Mouse (Mus musculus): ENCODE measurements around the gene Dnaaf1. TPM values are rescaled to one million over a fixed set of nuclear protein-coding genes. Genes with fewer than 3 reads are reported as not detected.
A peak's percentile ranks its signal among the peaks of the same experiment; 100 is the strongest.

Dnaaf1 gene
- polyA plus RNA-seq, 1 experiment from 2014 or later = 0.08 TPM

DNA sequence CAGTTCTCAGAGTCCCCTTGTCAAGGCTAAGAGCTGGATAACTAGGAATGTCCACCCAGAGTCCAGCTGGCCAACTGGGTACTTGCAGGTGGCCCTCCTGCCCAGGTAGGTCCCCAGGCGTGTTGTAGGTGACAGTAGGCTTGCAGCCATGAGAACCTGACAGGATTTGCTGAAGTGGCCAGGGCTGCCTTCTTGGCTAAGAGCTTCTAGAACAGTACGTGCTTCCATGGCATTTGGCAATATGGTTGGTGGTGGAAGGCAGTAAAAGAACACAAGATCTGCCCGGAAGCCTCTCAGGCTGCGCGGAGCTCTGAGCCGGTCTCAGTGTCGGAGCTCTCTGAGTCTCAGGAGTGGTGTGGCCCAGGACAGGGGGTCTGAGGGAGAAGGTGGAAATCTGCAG lies 49.9 kb downstream of the Dnaaf1 start:
- Histone ChIP-seq H3K9me3 (no peaks in the 10 kb centered on the region), H3K4me1 (peaks cover 9% of the 10 kb centered on the region), H3K27ac (no peak overlapping the region), H3K9ac (no peak overlapping the region), H3K36me3 (no peaks in the 10 kb centered on the region), H3K4me3 (no peak overlapping the region), H3K4me2 (no peak overlapping the region), H3K27me3 (no peaks in the 10 kb centered on the region; the same call in 1 of the 2 replicates)
- ATAC-seq (ENCODE audit: insufficient number of reproducible peaks, insufficient read depth, low FRiP score, low TSS enrichment, low read depth) = no peak
- 88% methylated on average over 7 of the region's 7 CpGs for WGBS

DNA sequence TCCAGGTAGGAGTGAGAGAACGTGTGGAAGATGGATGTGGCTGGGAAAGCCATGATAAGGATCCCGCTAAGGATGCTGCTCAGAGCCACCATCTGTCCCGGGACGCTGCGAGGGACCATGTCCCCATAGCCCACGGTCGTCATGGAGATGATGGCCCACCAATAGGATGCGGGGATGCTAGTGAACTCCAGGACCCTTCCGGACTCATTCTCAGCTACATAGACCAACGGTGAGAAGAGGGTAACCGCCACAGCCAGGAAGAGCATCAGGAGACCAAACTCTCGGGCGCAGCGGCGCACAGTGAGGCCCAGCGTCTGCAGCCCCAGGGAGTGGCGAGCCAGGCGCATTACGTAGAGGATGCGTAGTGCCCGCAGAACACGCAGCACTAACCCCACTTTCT lies 50.8 kb downstream of the Dnaaf1 start:
- Histone ChIP-seq H3K9me3 (no peaks in the 10 kb centered on the region), H3K4me3 (no peak overlapping the region), H3K4me1 (peaks cover 9% of the 10 kb centered on the region), H3K36me3 (no peaks in the 10 kb centered on the region), H3K9ac (no peak overlapping the region), H3K27me3 (no peaks in the 10 kb centered on the region; the same call in 1 of the 2 replicates), H3K27ac (no peak overlapping the region), H3K4me2 (no peak overlapping the region)
- no peak for ATAC-seq (ENCODE audit: insufficient number of reproducible peaks, insufficient read depth, low FRiP score, low TSS enrichment, low read depth)
- 87% methylated on average over 22 of the region's 22 CpGs for WGBS

DNA sequence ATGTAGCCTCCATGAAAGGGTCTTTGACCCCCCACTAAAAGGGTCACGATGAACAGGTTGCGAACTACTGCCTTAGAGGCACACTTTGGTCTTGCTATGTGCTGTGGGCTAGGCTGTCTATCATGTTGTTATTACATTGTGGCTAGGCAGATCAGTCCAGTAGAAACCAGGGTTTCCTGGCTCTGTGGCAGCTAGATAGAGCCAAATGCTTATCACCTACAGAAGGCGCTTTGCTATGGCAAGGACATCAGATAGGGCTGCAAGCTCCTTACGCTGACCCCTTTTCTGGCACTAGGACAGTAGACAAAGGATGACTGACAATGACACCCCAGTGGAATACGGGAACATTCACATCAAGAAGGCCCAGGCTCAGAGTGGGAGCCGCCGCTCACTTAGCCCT lies 52.2 kb downstream of the Dnaaf1 start:
- H3K9me3 ChIP-seq = no peaks in the 10 kb centered on the region
- no peak overlapping the region for H3K27ac ChIP-seq
- H3K9ac ChIP-seq = no peak overlapping the region
- H3K27me3 ChIP-seq = peaks cover 5% of the 10 kb centered on the region; the same call in 1 of the 2 replicates
- WGBS = 78% methylated on average over 7 of the region's 7 CpGs
- H3K4me1 ChIP-seq = peaks cover 9% of the 10 kb centered on the region
- H3K4me2 ChIP-seq = no peak overlapping the region
- ATAC-seq (ENCODE audit: insufficient number of reproducible peaks, insufficient read depth, low FRiP score, low TSS enrichment, low read depth) = no peak
- no peak overlapping the region for H3K4me3 ChIP-seq
- H3K36me3 ChIP-seq = no peaks in the 10 kb centered on the region

DNA sequence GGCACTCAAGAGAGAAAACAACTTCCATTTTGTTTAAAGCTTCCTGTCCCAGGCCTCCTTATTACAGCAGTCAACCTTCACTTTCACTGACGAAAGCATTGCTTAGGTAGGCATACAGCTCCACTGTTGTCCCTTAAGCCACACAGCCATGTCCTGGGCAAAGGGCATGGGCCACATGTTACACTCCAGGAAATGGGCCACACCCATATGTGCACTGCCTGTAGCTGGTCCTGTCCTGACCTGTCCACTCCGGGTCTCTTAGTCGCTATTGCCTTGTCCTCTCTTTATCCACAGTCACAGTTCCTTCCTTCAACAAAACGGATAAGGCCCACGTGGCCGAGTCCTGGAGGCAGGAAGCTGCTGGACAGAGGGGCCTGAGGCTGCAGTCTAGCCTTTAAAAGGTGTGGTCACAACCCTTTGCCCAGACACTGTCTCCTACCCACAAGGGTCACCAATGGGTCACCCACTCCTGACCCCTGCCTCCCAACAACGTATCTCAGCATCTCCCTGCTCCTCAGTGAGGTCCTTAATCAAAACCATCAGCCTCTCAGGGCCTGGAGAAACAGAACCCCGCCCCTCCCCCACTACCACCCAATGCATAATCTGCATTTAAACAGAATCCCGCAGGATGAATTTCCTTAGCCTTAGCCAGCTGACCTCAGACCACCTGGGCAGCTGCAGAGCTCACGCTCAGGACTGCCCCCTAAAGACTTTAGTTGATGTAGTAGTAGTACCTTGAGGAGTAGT lies 52.8 kb downstream of the Dnaaf1 start:
- no peaks in the 10 kb centered on the region for H3K9me3 ChIP-seq
- no peak overlapping the region for H3K4me3 ChIP-seq
- no peak overlapping the region for H3K4me2 ChIP-seq
- H3K27me3 ChIP-seq = peaks cover 11% of the 10 kb centered on the region
- peaks cover 9% of the 10 kb centered on the region for H3K4me1 ChIP-seq
- no peak overlapping the region for H3K9ac ChIP-seq
- H3K27ac ChIP-seq = no peak overlapping the region; the same call in 1 of the 2 replicates
- 18% methylated on average over 10 of the region's 10 CpGs for WGBS
- ATAC-seq (ENCODE audit: insufficient number of reproducible peaks, insufficient read depth, low FRiP score, low TSS enrichment, low read depth) = no peak
- no peaks in the 10 kb centered on the region for H3K36me3 ChIP-seq

DNA sequence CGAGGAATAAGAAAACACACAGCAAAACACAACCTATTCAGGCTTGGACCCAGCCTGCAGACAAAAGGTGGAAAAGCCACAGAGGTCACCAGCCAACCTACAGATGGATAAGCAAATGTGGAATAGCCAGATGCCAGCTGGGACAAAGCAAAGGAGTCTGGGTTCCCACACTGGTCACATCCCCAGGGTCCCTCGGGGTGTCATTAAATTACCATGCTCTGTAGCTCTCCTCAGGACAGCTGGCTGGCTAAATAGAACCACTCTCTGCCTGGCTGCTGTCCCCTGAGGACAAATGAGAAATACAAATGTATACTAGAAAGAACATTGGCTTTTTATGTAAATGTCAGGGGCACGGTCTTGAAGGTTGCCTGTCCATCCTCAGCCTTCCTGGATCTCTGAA lies 55.8 kb downstream of the Dnaaf1 start:
- no peak overlapping the region for H3K4me3 ChIP-seq
- no peak overlapping the region for H3K9ac ChIP-seq
- no peak overlapping the region for H3K27ac ChIP-seq
- H3K4me1 ChIP-seq = peaks cover 22% of the 10 kb centered on the region
- H3K4me2 ChIP-seq = no peak overlapping the region
- H3K36me3 ChIP-seq = no peaks in the 10 kb centered on the region
- 14% methylated on average over 3 of the region's 3 CpGs for WGBS
- H3K9me3 ChIP-seq = no peaks in the 10 kb centered on the region
- no peak for ATAC-seq (ENCODE audit: insufficient number of reproducible peaks, insufficient read depth, low FRiP score, low TSS enrichment, low read depth)
- H3K27me3 ChIP-seq = peaks cover 41% of the 10 kb centered on the region

DNA sequence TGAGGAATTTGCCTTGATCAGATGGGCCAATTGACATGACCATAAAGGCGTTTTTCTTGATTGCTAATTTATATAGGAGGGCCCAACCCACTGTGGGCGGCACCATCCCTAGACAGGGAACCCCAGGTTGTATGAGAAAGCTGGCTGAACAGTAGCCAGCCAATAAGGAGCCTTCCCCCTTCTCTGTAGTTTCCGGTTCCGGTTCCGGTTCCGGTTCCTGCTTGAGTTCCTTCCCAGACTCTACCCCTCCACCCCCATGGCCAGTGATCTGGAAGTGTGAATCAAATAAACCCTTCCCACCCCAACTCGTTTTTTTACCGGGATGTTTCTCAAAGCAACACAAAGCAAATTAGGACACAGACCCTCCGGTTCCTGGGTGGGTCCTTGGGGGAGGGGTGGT lies 57.2 kb downstream of the Dnaaf1 start:
- Histone ChIP-seq H3K27ac (no peak overlapping the region), H3K9me3 (no peaks in the 10 kb centered on the region), H3K4me3 (no peak overlapping the region), H3K4me2 (no peak overlapping the region), H3K4me1 (peaks cover 23% of the 10 kb centered on the region), H3K27me3 (peaks cover 51% of the 10 kb centered on the region), H3K36me3 (no peaks in the 10 kb centered on the region), H3K9ac (no peak overlapping the region)
- ATAC-seq (ENCODE audit: insufficient number of reproducible peaks, insufficient read depth, low FRiP score, low TSS enrichment, low read depth) = no peak
- 83% methylated on average over 9 of the region's 9 CpGs for WGBS

DNA sequence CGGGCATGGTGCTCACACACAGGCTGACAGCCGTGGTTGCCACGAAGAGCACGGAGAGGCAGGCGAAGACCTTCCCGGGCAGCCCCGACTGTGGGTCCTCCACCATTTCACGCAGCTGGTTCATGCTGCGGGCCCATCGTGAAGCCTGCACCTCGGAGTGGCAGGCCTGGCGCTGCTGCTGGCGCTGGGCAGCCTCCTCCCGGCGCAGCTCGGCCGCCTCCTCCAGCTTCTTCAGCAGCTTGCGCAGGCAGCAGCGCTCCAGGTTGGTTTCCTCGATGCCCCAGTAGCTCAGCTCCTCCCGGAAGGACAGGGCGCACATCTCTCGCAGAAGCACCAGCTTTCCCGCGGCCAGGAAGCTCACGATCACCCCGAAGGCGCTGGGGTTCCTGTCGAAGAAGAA lies 57.9 kb downstream of the Dnaaf1 start:
- Histone ChIP-seq H3K9ac (peak overlapping the region; percentile 21; the same call in 1 of the 2 replicates), H3K27ac (no peak overlapping the region), H3K27me3 (peaks cover 51% of the 10 kb centered on the region), H3K4me1 (peaks cover 16% of the 10 kb centered on the region), H3K9me3 (no peaks in the 10 kb centered on the region), H3K4me2 (0 out of 2 replicates have a peak overlapping the region, but pooled peaks have one; percentile 18), H3K36me3 (no peaks in the 10 kb centered on the region), H3K4me3 (no peak overlapping the region)
- no peak for ATAC-seq (ENCODE audit: insufficient number of reproducible peaks, insufficient read depth, low FRiP score, low TSS enrichment, low read depth)
- 52% methylated on average over 29 of the region's 29 CpGs for WGBS

DNA sequence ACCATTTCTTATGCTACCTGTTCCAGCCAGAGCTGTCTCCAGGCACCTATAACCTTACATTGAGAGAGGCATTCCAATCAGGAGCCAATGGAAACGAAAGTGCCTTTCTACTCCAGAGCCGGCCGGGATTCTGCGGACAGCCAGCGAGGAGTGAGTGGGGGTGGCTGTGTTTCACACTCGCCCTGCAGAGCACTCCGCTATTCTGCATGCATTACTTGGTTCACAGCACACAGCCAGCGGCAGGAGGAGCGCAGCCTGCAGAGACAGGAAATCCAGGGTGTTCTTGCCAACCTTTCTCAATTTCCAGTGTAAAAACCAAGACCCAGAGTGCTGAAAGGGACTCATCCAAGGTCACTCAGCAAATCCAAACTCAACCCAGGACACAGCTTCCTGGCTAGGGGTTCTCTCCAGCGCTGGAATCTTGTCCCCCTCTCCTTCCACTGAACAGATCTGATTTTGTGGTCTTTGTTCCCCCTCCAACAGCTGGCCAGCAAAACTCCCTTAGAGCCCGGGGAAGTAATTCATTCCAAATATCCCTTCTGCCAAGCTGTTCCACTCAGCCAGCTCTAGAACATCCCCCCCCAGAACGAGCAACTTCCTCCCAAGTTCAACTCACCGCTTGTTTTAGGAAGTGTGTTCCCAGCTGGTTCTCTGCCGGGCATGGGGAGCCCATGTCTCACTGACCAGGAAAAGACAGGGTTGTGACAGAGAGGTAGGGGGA lies 59.7 kb downstream of the Dnaaf1 start:
- Histone ChIP-seq H3K4me2 (peak overlapping the region; percentile 18; the same call in 1 of the 2 replicates), H3K9me3 (no peaks in the 10 kb centered on the region), H3K36me3 (no peaks in the 10 kb centered on the region), H3K9ac (no peak overlapping the region), H3K27ac (0 out of 2 replicates have a peak overlapping the region, but pooled peaks have one; percentile 12), H3K4me1 (peaks cover 14% of the 10 kb centered on the region), H3K27me3 (peaks cover 51% of the 10 kb centered on the region), H3K4me3 (no peak overlapping the region)
- no peak for ATAC-seq (ENCODE audit: insufficient number of reproducible peaks, insufficient read depth, low FRiP score, low TSS enrichment, low read depth)
- 25% methylated on average over 14 of the region's 14 CpGs for WGBS

DNA sequence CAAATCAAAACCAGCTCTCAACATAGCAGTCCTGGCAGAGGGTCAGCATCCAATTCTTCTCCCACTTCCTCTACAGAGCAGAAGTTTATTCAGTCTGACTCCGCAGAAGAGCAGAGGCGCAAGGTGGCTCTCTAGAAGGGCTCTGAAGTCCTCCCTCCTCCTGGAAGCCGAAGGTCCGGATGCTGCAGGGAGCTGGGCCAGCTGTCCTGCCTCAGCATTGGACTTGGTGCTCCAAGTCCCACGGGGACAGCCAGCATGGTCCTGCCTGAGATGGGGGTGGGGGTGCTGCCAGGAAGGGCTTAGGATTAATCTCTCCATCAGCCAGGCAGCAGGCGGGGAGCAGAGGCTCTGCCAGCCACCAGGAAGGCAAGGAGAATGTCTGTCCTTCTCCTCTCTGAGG lies 60.3 kb downstream of the Dnaaf1 start, which contains the start of gene Kcng4:
Gene Kcng4, minus strand, starts transcription at position 303 of the 400 bp plus-strand sequence.
- WGBS = 26% methylated on average over 6 of the region's 6 CpGs
- ATAC-seq (ENCODE audit: insufficient number of reproducible peaks, insufficient read depth, low FRiP score, low TSS enrichment, low read depth) = no peak
- peak within 1 kb of the TSS; percentile 12; the same call in 1 of the 2 replicates for H3K27ac ChIP-seq

DNA sequence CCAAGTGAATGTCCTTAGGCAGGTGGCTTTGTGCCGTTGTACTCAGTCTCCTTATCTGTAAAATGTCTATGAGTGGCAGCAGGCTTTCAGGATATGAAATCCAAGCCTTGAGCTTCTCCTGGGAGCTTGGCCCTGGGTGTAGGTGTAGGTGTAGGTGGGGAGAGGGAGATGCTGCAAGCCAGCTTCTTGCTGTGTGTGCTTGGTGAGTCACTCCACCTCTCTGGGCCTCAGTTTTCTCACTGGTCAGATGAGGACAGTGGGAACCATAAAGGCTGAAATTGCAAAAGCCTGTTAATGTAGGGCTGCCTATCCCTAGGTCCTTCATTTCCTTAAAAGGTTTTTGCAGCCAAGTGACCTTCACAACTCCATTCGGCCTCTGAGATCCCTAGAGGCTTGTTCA lies 60.9 kb downstream of the Dnaaf1 start:
- WGBS = 44% methylated on average over 2 of the region's 2 CpGs
- Histone ChIP-seq H3K36me3 (no peaks in the 10 kb centered on the region), H3K27me3 (peaks cover 51% of the 10 kb centered on the region), H3K9ac (no peak overlapping the region), H3K4me3 (no peak overlapping the region), H3K27ac (no peak overlapping the region), H3K9me3 (no peaks in the 10 kb centered on the region), H3K4me2 (no peak overlapping the region), H3K4me1 (peaks cover 14% of the 10 kb centered on the region)
- no peak for ATAC-seq (ENCODE audit: insufficient number of reproducible peaks, insufficient read depth, low FRiP score, low TSS enrichment, low read depth)

More for the DNA sequence above, 60.3 kb downstream of the Dnaaf1 start, which contains the start of gene Kcng4:
- peaks cover 51% of the 10 kb centered on the region for H3K27me3 ChIP-seq
- no peaks in the 10 kb centered on the region for H3K36me3 ChIP-seq
- no peaks in the 10 kb centered on the region for H3K9me3 ChIP-seq
- H3K4me1 ChIP-seq = peaks cover 14% of the 10 kb centered on the region
- H3K4me3 ChIP-seq = no peak within 1 kb of the TSS
- H3K4me2 ChIP-seq = peak within 1 kb of the TSS; percentile 18
- no peak within 1 kb of the TSS; the same call in 1 of the 2 replicates for H3K9ac ChIP-seq

DNA sequence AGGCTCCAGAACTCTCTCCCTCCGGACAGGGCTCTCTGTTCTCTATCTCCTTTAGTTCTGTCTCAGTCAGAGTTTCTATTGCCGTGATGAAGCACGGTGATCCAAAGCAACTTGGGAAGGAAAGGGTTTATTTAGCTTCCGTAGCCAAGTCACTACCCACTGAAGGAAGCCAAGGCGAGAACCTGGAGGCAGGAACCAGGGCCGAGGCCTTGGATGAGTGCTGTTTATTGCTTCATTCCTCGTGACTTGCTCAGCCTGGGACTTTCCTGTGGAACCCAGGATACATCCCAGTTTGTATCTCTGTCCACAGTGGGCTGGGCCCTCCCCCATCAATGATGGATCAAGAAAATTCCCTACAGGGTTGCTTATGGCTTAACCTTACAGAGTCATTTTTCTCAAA lies 61.7 kb downstream of the Dnaaf1 start:
- peaks cover 14% of the 10 kb centered on the region for H3K4me1 ChIP-seq
- no peaks in the 10 kb centered on the region for H3K9me3 ChIP-seq
- WGBS = 55% methylated on average over 7 of the region's 7 CpGs
- peaks cover 49% of the 10 kb centered on the region for H3K27me3 ChIP-seq
- H3K9ac ChIP-seq = no peak overlapping the region
- ATAC-seq (ENCODE audit: insufficient number of reproducible peaks, insufficient read depth, low FRiP score, low TSS enrichment, low read depth) = no peak
- H3K4me2 ChIP-seq = no peak overlapping the region
- no peak overlapping the region for H3K4me3 ChIP-seq
- no peak overlapping the region for H3K27ac ChIP-seq
- no peaks in the 10 kb centered on the region for H3K36me3 ChIP-seq

DNA sequence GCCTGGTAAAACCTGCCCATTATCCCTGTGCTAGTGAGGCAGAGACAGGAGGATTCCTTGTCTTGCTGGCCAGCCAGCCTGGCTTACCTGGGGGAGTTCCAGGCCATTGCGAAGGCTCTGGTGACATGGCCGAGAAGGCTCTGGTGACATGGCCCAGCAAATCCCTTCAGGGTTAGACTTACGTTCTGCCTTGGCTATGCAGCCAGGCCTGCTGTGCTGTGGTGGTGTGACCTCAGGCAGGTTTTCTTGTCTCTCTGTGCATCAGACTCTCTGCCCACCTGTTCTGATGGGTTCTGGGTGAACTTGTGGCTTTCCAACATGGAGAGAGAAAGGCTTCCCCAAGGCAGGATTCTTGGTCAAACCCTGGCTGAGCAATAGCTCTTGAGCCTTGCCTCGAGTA lies 62.3 kb downstream of the Dnaaf1 start:
- Histone ChIP-seq H3K27ac (no peak overlapping the region), H3K36me3 (no peaks in the 10 kb centered on the region), H3K4me1 (peaks cover 14% of the 10 kb centered on the region), H3K4me3 (no peak overlapping the region), H3K9ac (no peak overlapping the region), H3K4me2 (no peak overlapping the region), H3K9me3 (no peaks in the 10 kb centered on the region), H3K27me3 (peaks cover 44% of the 10 kb centered on the region)
- ATAC-seq (ENCODE audit: insufficient number of reproducible peaks, insufficient read depth, low FRiP score, low TSS enrichment, low read depth) = no peak
- WGBS = 82% methylated on average over 4 of the region's 4 CpGs

All from embryonic facial prominence, embryonic 13.5 days (tissue).